9 mouse cellular contexts compared by ENCODE assay signal in the genomic region with DNA sequence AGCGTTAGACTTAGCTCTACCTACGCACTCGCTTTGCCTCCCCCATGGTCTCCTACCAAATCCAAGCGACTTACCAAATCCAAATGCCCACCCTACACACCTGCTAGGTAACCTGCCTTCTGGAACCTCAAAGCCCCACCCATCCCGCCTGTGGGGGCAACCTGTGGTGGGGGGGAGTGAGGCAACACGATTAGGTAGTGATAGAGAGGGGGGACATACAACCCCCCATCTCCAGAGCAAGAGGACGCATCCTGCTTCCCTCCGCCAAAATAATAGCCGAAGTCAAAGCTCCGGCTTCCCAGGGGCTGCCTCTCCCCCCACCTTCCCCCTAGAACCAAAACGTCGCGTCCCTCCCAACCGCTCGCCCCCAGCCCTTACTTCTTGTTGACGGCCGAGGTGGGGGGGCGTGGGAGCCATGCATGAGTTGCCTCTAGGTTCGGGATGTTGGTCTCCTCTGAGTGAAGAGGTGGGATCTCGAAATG.
DNase-seq lines count a peak whose midpoint lies in the region; ATAC-seq and TF ChIP-seq lines count a peak whose summit lies in the region.
"Had no signal": no experiment of that assay in that cellular context is flagged by ENCODE, and none has a peak within 500 bp of the region (broad histone marks: within the 10 kb centered on the region; RNA-seq: fewer than 3 reads in every experiment).

No protein-coding gene starts in this region.

- no peak overlapping the region for H3K27ac ChIP-seq in forebrain, embryonic 13.5 days
- H3K27ac ChIP-seq in hindbrain, postnatal 0 days: peak overlapping the region; percentile 54; the same call in 1 of the 2 replicates
- no peak overlapping the region for H3K27ac ChIP-seq in limb, embryonic 10.5 days
- H3K27ac ChIP-seq in midbrain, postnatal 0 days (ENCODE audit: low read depth, low read length): 0 out of 2 replicates have a peak overlapping the region, but pooled peaks have one; percentile 47

- H3K9me3 ChIP-seq in forebrain, embryonic 13.5 days (replicated peaks): no peaks in the 10 kb centered on the region
- H3K9me3 ChIP-seq in hindbrain, postnatal 0 days (ENCODE audit: low read length): no peaks in the 10 kb centered on the region
- no peaks in the 10 kb centered on the region for H3K9me3 ChIP-seq in limb, embryonic 10.5 days (replicated peaks)
- no peaks in the 10 kb centered on the region for H3K9me3 ChIP-seq in midbrain, postnatal 0 days (ENCODE audit: low read length)

- H3K9ac ChIP-seq in forebrain, embryonic 13.5 days: peak overlapping the region; percentile 69
- H3K9ac ChIP-seq in hindbrain, postnatal 0 days (replicated peaks; ENCODE audit: low read length): peak overlapping the region; percentile 59
- peak overlapping the region; percentile 63 for H3K9ac ChIP-seq in midbrain, postnatal 0 days (replicated peaks; ENCODE audit: low read length, poor library complexity, severe bottlenecking)

- H3K4me1 ChIP-seq in forebrain, embryonic 13.5 days: peaks cover 46% of the 10 kb centered on the region
- peaks cover 10% of the 10 kb centered on the region; the same call in 1 of the 2 replicates for H3K4me1 ChIP-seq in hindbrain, postnatal 0 days (ENCODE audit: insufficient read depth, low read length)
- H3K4me1 ChIP-seq in limb, embryonic 10.5 days: peaks cover 44% of the 10 kb centered on the region
- peaks cover 9% of the 10 kb centered on the region; the same call in 1 of the 2 replicates for H3K4me1 ChIP-seq in midbrain, postnatal 0 days (ENCODE audit: insufficient read depth, low read length)

- H3K27me3 ChIP-seq in forebrain, embryonic 13.5 days: peaks cover 73% of the 10 kb centered on the region
- H3K27me3 ChIP-seq in hindbrain, postnatal 0 days (ENCODE audit: insufficient read depth, low read length): peaks cover 10% of the 10 kb centered on the region; the same call in 1 of the 2 replicates
- peaks cover 82% of the 10 kb centered on the region for H3K27me3 ChIP-seq in limb, embryonic 10.5 days (ENCODE audit: low read depth, poor library complexity, severe bottlenecking)
- H3K27me3 ChIP-seq in midbrain, postnatal 0 days (ENCODE audit: insufficient read depth, low read length): 0 out of 2 replicates have a peak, but pooled peaks cover 6% of the 10 kb centered on the region
- H3K27me3 ChIP-seq: Patski had no signal

- TF ChIP-seq CTCF in hindbrain, postnatal 0 days (IDR thresholded peaks at IDR 0.05; ENCODE audit: low read depth): no peak
- no peak for TF ChIP-seq CTCF in midbrain, postnatal 0 days (IDR thresholded peaks at IDR 0.05)

- WGBS in forebrain, embryonic 13.5 days: 0% methylated on average over 20 of the region's 20 CpGs
- WGBS in hindbrain, postnatal 0 days: 0% methylated on average over 20 of the region's 20 CpGs
- 1% methylated on average over 20 of the region's 20 CpGs for WGBS in limb, embryonic 10.5 days
- 1% methylated on average over 20 of the region's 20 CpGs for WGBS in midbrain, postnatal 0 days

- peak; percentile 25; the same call in 1 of the 2 replicates for ATAC-seq in forebrain, embryonic 13.5 days
- ATAC-seq in hindbrain, postnatal 0 days: peak; percentile 44
- ATAC-seq in midbrain, postnatal 0 days (ENCODE audit: low FRiP score): peak; percentile 24; the same call in 1 of the 2 replicates

- H3K36me3 ChIP-seq in forebrain, embryonic 13.5 days (ENCODE audit: poor library complexity, severe bottlenecking): no peaks in the 10 kb centered on the region
- H3K36me3 ChIP-seq in hindbrain, postnatal 0 days (ENCODE audit: insufficient read depth, low read length): no peaks in the 10 kb centered on the region
- no peaks in the 10 kb centered on the region for H3K36me3 ChIP-seq in limb, embryonic 10.5 days
- no peaks in the 10 kb centered on the region for H3K36me3 ChIP-seq in midbrain, postnatal 0 days (ENCODE audit: insufficient read depth, low read length)

- peak; percentile 25 for DNase-seq in gastrocnemius, postnatal 10 days
- DNase-seq in gastrocnemius, postnatal 4 days (ENCODE audit: low spot score in 2 of 2): no peak
- peak; percentile 67 for DNase-seq in adrenal gland, adult 8-10 months
- peak; percentile 17 for DNase-seq in hindbrain, postnatal 0 days (ENCODE audit: low spot score)
- peak; percentile 54 for DNase-seq in limb, embryonic 10.5 days (ENCODE audit: low spot score)
- peak; percentile 11 for DNase-seq in midbrain, postnatal 0 days (ENCODE audit: low spot score)
- DNase-seq in thymus, postnatal 4 days: peak; percentile 61

- H3K4me3 ChIP-seq in forebrain, embryonic 13.5 days: peak overlapping the region; percentile 71
- peak overlapping the region; percentile 77 for H3K4me3 ChIP-seq in hindbrain, postnatal 0 days (ENCODE audit: low read length)
- H3K4me3 ChIP-seq in limb, embryonic 10.5 days: peak overlapping the region; percentile 80
- peak overlapping the region; percentile 78 for H3K4me3 ChIP-seq in midbrain, postnatal 0 days (ENCODE audit: low read depth, low read length)

- peak overlapping the region; percentile 100 for H3K4me2 ChIP-seq in forebrain, embryonic 13.5 days
- H3K4me2 ChIP-seq in hindbrain, postnatal 0 days (ENCODE audit: low read depth, low read length): peak overlapping the region; percentile 99
- peak overlapping the region; percentile 99 for H3K4me2 ChIP-seq in midbrain, postnatal 0 days (ENCODE audit: low read depth, low read length, poor library complexity, severe bottlenecking)

Comparison
In these comparisons a context has a peak if more than half of its experiments do, and no peak if none do; other contexts are left out.
1. DNase-seq: peak in gastrocnemius, postnatal 10 days (single experiment), adrenal gland, adult 8-10 months (single experiment), hindbrain, postnatal 0 days (single experiment), limb, embryonic 10.5 days (single experiment), midbrain, postnatal 0 days (single experiment) and thymus, postnatal 4 days (single experiment); none in gastrocnemius, postnatal 4 days (0 of 2).
2. H3K27ac ChIP-seq: peak in hindbrain, postnatal 0 days (single experiment) and midbrain, postnatal 0 days (single experiment); none in forebrain, embryonic 13.5 days (single experiment) and limb, embryonic 10.5 days (single experiment).
3. Peak in every context shown above with its lines, with median percentiles within 50 percentile points of each other: ATAC-seq, H3K4me2 ChIP-seq, H3K4me3 ChIP-seq and H3K9ac ChIP-seq.